Comparison of ENCODE assay signal across 27 mouse cellular contexts in genomic region chr13:106755892-106756291, GRCm38 (mm10).
"Had no signal": no experiment of that assay in that cellular context is flagged by ENCODE, and none has a peak within 500 bp of the region (broad histone marks: within the 10 kb centered on the region; RNA-seq: fewer than 3 reads in every experiment).

No protein-coding gene starts in this region.

- H3K4me2 ChIP-seq: heart, embryonic 11.5 days; heart, embryonic 13.5 days; heart, embryonic 15.5 days; hindbrain, embryonic 12.5 days; hindbrain, embryonic 14.5 days; intestine, embryonic 15.5 days; limb, embryonic 13.5 days; limb, embryonic 15.5 days; liver, embryonic 12.5 days had no signal

- H3K36me3 ChIP-seq: heart, embryonic 13.5 days; heart, embryonic 15.5 days; hindbrain, embryonic 10.5 days; hindbrain, embryonic 12.5 days; intestine, embryonic 15.5 days; limb, embryonic 13.5 days; limb, embryonic 15.5 days; liver, embryonic 12.5 days had no signal

- H3K4me1 ChIP-seq: hindbrain, embryonic 10.5 days; hindbrain, embryonic 12.5 days; intestine, embryonic 15.5 days; limb, embryonic 13.5 days; limb, embryonic 15.5 days had no signal

- H3K4me3 ChIP-seq: heart, adult 2 months; heart, embryonic 13.5 days; heart, embryonic 15.5 days; hindbrain, embryonic 10.5 days; hindbrain, embryonic 12.5 days; intestine, embryonic 15.5 days; limb, embryonic 13.5 days; limb, embryonic 15.5 days; liver, embryonic 12.5 days had no signal

- H3K9ac ChIP-seq: heart, embryonic 13.5 days; heart, embryonic 15.5 days; hindbrain, embryonic 12.5 days; hindbrain, embryonic 14.5 days; intestine, embryonic 15.5 days; limb, embryonic 13.5 days; limb, embryonic 15.5 days; liver, embryonic 12.5 days; liver, embryonic 14.5 days had no signal

- H3K27ac ChIP-seq: heart, adult 2 months; heart, embryonic 13.5 days; heart, embryonic 15.5 days; hindbrain, embryonic 10.5 days; hindbrain, embryonic 12.5 days; hindbrain, embryonic 14.5 days; intestine, embryonic 15.5 days; limb, embryonic 13.5 days; limb, embryonic 15.5 days; liver, embryonic 12.5 days; liver, embryonic 14.5 days had no signal

- DNase-seq: gastrocnemius, postnatal 14 days; gastrocnemius, postnatal 36 days; heart, adult 2 months; heart, postnatal 14 days; heart, postnatal 36 days; kidney, adult 18-20 months; kidney, adult 8-10 months; kidney, postnatal 10 days; kidney, postnatal 25 days; kidney, postnatal 4 days; layer of hippocampus, adult 9-11 months; layer of hippocampus, postnatal 36 days; left cerebral cortex, postnatal 4 days had no signal

- H3K9me3 ChIP-seq: heart, embryonic 13.5 days; heart, embryonic 15.5 days; hindbrain, embryonic 10.5 days; hindbrain, embryonic 12.5 days; intestine, embryonic 15.5 days; limb, embryonic 13.5 days; limb, embryonic 15.5 days; liver, embryonic 12.5 days had no signal

- ATAC-seq: hindbrain, embryonic 16.5 days; inflammation-experienced regulatory T-cells, adult 6 months; intestine, embryonic 15.5 days; intestine, postnatal 0 days; liver, embryonic 12.5 days had no signal

- H3K27me3 ChIP-seq: heart, embryonic 13.5 days; heart, embryonic 15.5 days; hindbrain, embryonic 12.5 days; intestine, embryonic 15.5 days; limb, embryonic 13.5 days; limb, embryonic 15.5 days; liver, embryonic 12.5 days had no signal
